Mouse (Mus musculus): ENCODE results near the gene Hmg20b. TPM values are rescaled to one million over a fixed set of nuclear protein-coding genes. Genes with fewer than 3 reads are reported as not detected.

The Hmg20b gene
- total RNA-seq, 2 experiments from 2014 or later: 26.8 to 41.9 TPM

GRCm38 (mm10) chr10:81325781-81326180 lies 24.5 kb downstream of the Hmg20b start:
- DNase-seq: no peak

- DNase-seq: no peak
Observed at GRCm38 (mm10) chr10:81325176-81325575, 25.1 kb downstream of the Hmg20b start.

- DNase-seq: no peak
Observed at GRCm38 (mm10) chr10:81323791-81324530, 26.3 kb downstream of the Hmg20b start.

- DNase-seq: no peak
Observed at GRCm38 (mm10) chr10:81323141-81323775, 27.0 kb downstream of the Hmg20b start.

GRCm38 (mm10) chr10:81322444-81322843 lies 27.8 kb downstream of the Hmg20b start:
- no peak for DNase-seq

GRCm38 (mm10) chr10:81321436-81321835 lies 28.8 kb downstream of the Hmg20b start:
- DNase-seq: no peak

GRCm38 (mm10) chr10:81320550-81321347 lies 29.5 kb downstream of the Hmg20b start, which contains the start of gene Cactin:
Cactin (plus strand) TSS chr10:81321103.
- peak; percentile 97 for DNase-seq

- DNase-seq: peak; percentile 90
Observed at GRCm38 (mm10) chr10:81319741-81320549, 30.3 kb downstream of the Hmg20b start.

- DNase-seq: no peak
Observed at GRCm38 (mm10) chr10:81319330-81319699, 31.0 kb downstream of the Hmg20b start.

- DNase-seq: peak; percentile 14
Observed at GRCm38 (mm10) chr10:81318589-81319329, 31.5 kb downstream of the Hmg20b start.

- no peak for DNase-seq
Observed at GRCm38 (mm10) chr10:81317273-81317672, 33.0 kb downstream of the Hmg20b start.

GRCm38 (mm10) chr10:81316338-81317060 lies 33.8 kb downstream of the Hmg20b start:
- DNase-seq: peak; percentile 19

GRCm38 (mm10) chr10:81315587-81315986 lies 34.7 kb downstream of the Hmg20b start:
- DNase-seq: no peak

- no peak for DNase-seq
Observed at GRCm38 (mm10) chr10:81314201-81314600, 36.1 kb downstream of the Hmg20b start.

GRCm38 (mm10) chr10:81313581-81313980 lies 36.7 kb downstream of the Hmg20b start:
- DNase-seq: peak; percentile 14

GRCm38 (mm10) chr10:81309571-81309970 lies 40.7 kb downstream of the Hmg20b start:
- no peak for DNase-seq

- DNase-seq: no peak
Observed at GRCm38 (mm10) chr10:81306837-81307682, 43.2 kb downstream of the Hmg20b start.

- DNase-seq: no peak
Observed at GRCm38 (mm10) chr10:81306173-81306668, 44.1 kb downstream of the Hmg20b start.

- DNase-seq: no peak
Observed at GRCm38 (mm10) chr10:81305663-81306062, 44.6 kb downstream of the Hmg20b start.

Data from gastrocnemius, postnatal 10 days (tissue).